Mouse (Mus musculus): ENCODE measurements around the gene Gpc1. TPM values are rescaled to one million over a fixed set of nuclear protein-coding genes. Genes with fewer than 3 reads are reported as not detected.

Gpc1 gene
- polyA plus RNA-seq, 1 experiment from 2014 or later, result 41.8 TPM

GRCm38 (mm10) chr1:92888901-92889655, 57.6 kb downstream of the Gpc1 start:
- H3K36me3 ChIP-seq (ENCODE audit: control insufficient read depth, insufficient read depth, low read length), result no peaks in the 10 kb centered on the region
- no peak overlapping the region for H3K9ac ChIP-seq (ENCODE audit: low read length)
- ATAC-seq (ENCODE audit: low FRiP score), result no peak
- no peak overlapping the region for H3K4me3 ChIP-seq (ENCODE audit: low read depth, low read length)
- 77% methylated on average over 7 of the region's 7 CpGs for WGBS
- no peak for DNase-seq (ENCODE audit: low spot score, missing footprints)
- H3K27me3 ChIP-seq (ENCODE audit: control insufficient read depth, insufficient read depth, low read length), result no peaks in the 10 kb centered on the region
- no peaks in the 10 kb centered on the region for H3K9me3 ChIP-seq (ENCODE audit: control insufficient read depth, low read length)
- H3K4me2 ChIP-seq, result no peak overlapping the region
- no peak overlapping the region for H3K27ac ChIP-seq (ENCODE audit: low read depth, low read length)
- H3K4me1 ChIP-seq (ENCODE audit: control insufficient read depth, insufficient read depth, low read length), result no peaks in the 10 kb centered on the region

GRCm38 (mm10) chr1:92892791-92893190, 61.3 kb downstream of the Gpc1 start:
- Histone ChIP-seq H3K4me2 (no peak overlapping the region), H3K27me3 (ENCODE audit: control insufficient read depth, insufficient read depth, low read length) (no peaks in the 10 kb centered on the region), H3K9me3 (ENCODE audit: control insufficient read depth, low read length) (no peaks in the 10 kb centered on the region), H3K9ac (ENCODE audit: low read length) (no peak overlapping the region), H3K4me3 (ENCODE audit: low read depth, low read length) (no peak overlapping the region), H3K36me3 (ENCODE audit: control insufficient read depth, insufficient read depth, low read length) (no peaks in the 10 kb centered on the region), H3K4me1 (ENCODE audit: control insufficient read depth, insufficient read depth, low read length) (no peaks in the 10 kb centered on the region), H3K27ac (ENCODE audit: low read depth, low read length) (no peak overlapping the region)
- DNase-seq (ENCODE audit: low spot score, missing footprints), result no peak
- WGBS, result 79% methylated on average over 3 of the region's 3 CpGs
- no peak for ATAC-seq (ENCODE audit: low FRiP score)

- Histone ChIP-seq H3K9me3 (ENCODE audit: control insufficient read depth, low read length) (no peaks in the 10 kb centered on the region), H3K36me3 (ENCODE audit: control insufficient read depth, insufficient read depth, low read length) (no peaks in the 10 kb centered on the region), H3K4me2 (no peak overlapping the region), H3K4me3 (ENCODE audit: low read depth, low read length) (no peak overlapping the region), H3K4me1 (ENCODE audit: control insufficient read depth, insufficient read depth, low read length) (no peaks in the 10 kb centered on the region), H3K9ac (ENCODE audit: low read length) (no peak overlapping the region), H3K27me3 (ENCODE audit: control insufficient read depth, insufficient read depth, low read length) (no peaks in the 10 kb centered on the region), H3K27ac (ENCODE audit: low read depth, low read length) (no peak overlapping the region)
- DNase-seq (ENCODE audit: low spot score, missing footprints), result no peak
- no peak for ATAC-seq (ENCODE audit: low FRiP score)
- WGBS, result 78% methylated on average over 3 of the region's 3 CpGs
Observed at GRCm38 (mm10) chr1:92893896-92894295, 62.5 kb downstream of the Gpc1 start.

GRCm38 (mm10) chr1:92895089-92895488, 63.6 kb downstream of the Gpc1 start:
- Histone ChIP-seq H3K4me1 (ENCODE audit: control insufficient read depth, insufficient read depth, low read length) (no peaks in the 10 kb centered on the region), H3K4me2 (no peak overlapping the region), H3K36me3 (ENCODE audit: control insufficient read depth, insufficient read depth, low read length) (no peaks in the 10 kb centered on the region), H3K9me3 (ENCODE audit: control insufficient read depth, low read length) (no peaks in the 10 kb centered on the region), H3K27me3 (ENCODE audit: control insufficient read depth, insufficient read depth, low read length) (peaks cover 3% of the 10 kb centered on the region; the same call in 1 of the 2 replicates), H3K27ac (ENCODE audit: low read depth, low read length) (no peak overlapping the region), H3K9ac (ENCODE audit: low read length) (no peak overlapping the region), H3K4me3 (ENCODE audit: low read depth, low read length) (no peak overlapping the region)
- DNase-seq (ENCODE audit: low spot score, missing footprints) (peak; percentile 97), ATAC-seq (ENCODE audit: low FRiP score) (peak; percentile 77)
- WGBS, result 14% methylated on average over 3 of the region's 3 CpGs

GRCm38 (mm10) chr1:92902786-92903185, 71.3 kb downstream of the Gpc1 start, which contains the start of gene Ankmy1:
Gene Ankmy1 (minus strand): TSS chr1:92902906.
- H3K4me3 ChIP-seq (ENCODE audit: low read depth, low read length), result peak within 1 kb of the TSS; percentile 17; the same call in 1 of the 2 replicates
- no peaks in the 10 kb centered on the region for H3K36me3 ChIP-seq (ENCODE audit: control insufficient read depth, insufficient read depth, low read length)
- DNase-seq (ENCODE audit: low spot score, missing footprints), result peak; percentile 93
- WGBS, result 2% methylated on average over 15 of the region's 15 CpGs
- ATAC-seq (ENCODE audit: low FRiP score), result peak; percentile 54
- H3K27ac ChIP-seq (ENCODE audit: low read depth, low read length), result no peak within 1 kb of the TSS
- H3K27me3 ChIP-seq (ENCODE audit: control insufficient read depth, insufficient read depth, low read length), result peaks cover 3% of the 10 kb centered on the region; the same call in 1 of the 2 replicates
- H3K4me2 ChIP-seq, result peak within 1 kb of the TSS; percentile 33
- H3K9ac ChIP-seq (ENCODE audit: low read length), result no peak within 1 kb of the TSS
- H3K4me1 ChIP-seq (ENCODE audit: control insufficient read depth, insufficient read depth, low read length), result peaks cover 9% of the 10 kb centered on the region
- no peaks in the 10 kb centered on the region for H3K9me3 ChIP-seq (ENCODE audit: control insufficient read depth, low read length)

GRCm38 (mm10) chr1:92903627-92904026, 72.2 kb downstream of the Gpc1 start:
- Histone ChIP-seq H3K4me3 (ENCODE audit: low read depth, low read length) (no peak overlapping the region), H3K4me2 (no peak overlapping the region), H3K27me3 (ENCODE audit: control insufficient read depth, insufficient read depth, low read length) (peaks cover 6% of the 10 kb centered on the region), H3K9me3 (ENCODE audit: control insufficient read depth, low read length) (no peaks in the 10 kb centered on the region), H3K9ac (ENCODE audit: low read length) (no peak overlapping the region), H3K36me3 (ENCODE audit: control insufficient read depth, insufficient read depth, low read length) (no peaks in the 10 kb centered on the region), H3K27ac (ENCODE audit: low read depth, low read length) (no peak overlapping the region), H3K4me1 (ENCODE audit: control insufficient read depth, insufficient read depth, low read length) (peaks cover 10% of the 10 kb centered on the region)
- ATAC-seq (ENCODE audit: low FRiP score) (no peak), DNase-seq (ENCODE audit: low spot score, missing footprints) (no peak)
- WGBS, result 75% methylated on average over 4 of the region's 4 CpGs

- WGBS, result 83% methylated on average over 2 of the region's 2 CpGs
Observed at GRCm38 (mm10) chr1:92905703-92906310, 74.4 kb downstream of the Gpc1 start.

GRCm38 (mm10) chr1:92906779-92907631, 75.6 kb downstream of the Gpc1 start, which contains the start of gene Dusp28:
Gene Dusp28 (plus strand): TSS chr1:92906981.
- Histone ChIP-seq H3K9ac (ENCODE audit: low read length) (peak within 1 kb of the TSS; percentile 71), H3K27ac (ENCODE audit: low read depth, low read length) (peak within 1 kb of the TSS; percentile 48), H3K36me3 (ENCODE audit: control insufficient read depth, insufficient read depth, low read length) (no peaks in the 10 kb centered on the region), H3K4me1 (ENCODE audit: control insufficient read depth, insufficient read depth, low read length) (peaks cover 22% of the 10 kb centered on the region), H3K9me3 (ENCODE audit: control insufficient read depth, low read length) (no peaks in the 10 kb centered on the region), H3K4me3 (ENCODE audit: low read depth, low read length) (peak within 1 kb of the TSS; percentile 78), H3K27me3 (ENCODE audit: control insufficient read depth, insufficient read depth, low read length) (peaks cover 7% of the 10 kb centered on the region), H3K4me2 (peak within 1 kb of the TSS; percentile 78)
- DNase-seq (ENCODE audit: low spot score, missing footprints) (peak; percentile 97), ATAC-seq (ENCODE audit: low FRiP score) (peak; percentile 84)
- under 1% methylated on average over 81 of the region's 81 CpGs for WGBS

More at GRCm38 (mm10) chr1:92905703-92906310, 74.4 kb downstream of the Gpc1 start:
- no peak overlapping the region for H3K4me2 ChIP-seq
- ATAC-seq (ENCODE audit: low FRiP score) (no peak), DNase-seq (ENCODE audit: low spot score, missing footprints) (no peak)
- no peak overlapping the region for H3K9ac ChIP-seq (ENCODE audit: low read length)
- no peaks in the 10 kb centered on the region for H3K36me3 ChIP-seq (ENCODE audit: control insufficient read depth, insufficient read depth, low read length)
- H3K4me3 ChIP-seq (ENCODE audit: low read depth, low read length), result no peak overlapping the region
- no peak overlapping the region for H3K27ac ChIP-seq (ENCODE audit: low read depth, low read length)
- H3K4me1 ChIP-seq (ENCODE audit: control insufficient read depth, insufficient read depth, low read length), result peaks cover 16% of the 10 kb centered on the region
- peaks cover 7% of the 10 kb centered on the region for H3K27me3 ChIP-seq (ENCODE audit: control insufficient read depth, insufficient read depth, low read length)
- no peaks in the 10 kb centered on the region for H3K9me3 ChIP-seq (ENCODE audit: control insufficient read depth, low read length)
